Mouse (Mus musculus): ENCODE data around the gene Gfod1.

The Gfod1 gene

DNA sequence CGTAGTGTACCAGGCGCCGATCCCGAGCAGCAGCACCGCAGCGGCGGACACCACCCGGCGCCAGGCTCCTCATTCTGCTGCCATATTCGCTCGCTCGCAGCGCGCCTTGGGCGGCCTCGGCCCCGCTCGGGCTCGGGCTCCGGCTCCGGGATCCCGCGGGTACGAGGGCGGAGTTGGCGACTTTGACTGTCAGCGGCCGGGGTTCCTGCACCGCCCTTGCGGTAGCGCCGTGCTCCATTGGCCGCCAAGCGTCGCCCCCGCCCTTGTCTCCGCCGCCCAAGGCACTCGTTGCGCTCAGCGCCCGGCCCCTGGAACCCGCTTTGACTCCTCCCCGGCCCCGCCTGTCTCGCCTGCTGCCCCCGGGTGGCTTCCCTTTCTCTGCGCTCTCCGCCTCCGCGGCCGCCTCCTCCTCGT is at the start of gene Gfod1:
Gene Gfod1, minus strand, starts transcription at position 155 of the 414 bp plus-strand sequence.
- DNase-seq (ENCODE audit: low spot score in 2 of 2): peak; percentile 90 to 95

DNA sequence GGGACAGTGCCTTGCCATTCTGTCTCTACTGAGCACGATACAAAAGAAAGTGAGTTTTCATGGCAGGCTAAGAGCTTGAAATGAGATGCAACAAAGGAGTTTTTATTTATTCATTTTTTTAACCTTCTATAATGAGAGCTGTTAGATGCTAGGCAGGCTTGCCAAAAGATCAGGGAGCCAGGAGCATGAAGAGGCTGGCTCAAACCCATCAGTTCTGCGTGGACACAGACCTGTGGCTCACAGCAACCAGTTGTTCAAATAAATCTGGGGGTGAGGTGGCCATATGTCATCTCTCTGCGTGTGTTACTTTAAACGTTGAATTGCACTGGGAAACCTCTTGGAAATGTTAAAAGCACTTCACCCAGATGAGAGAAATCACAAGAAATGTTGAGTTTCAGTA is 49.4 kb upstream of the Gfod1 start:
- no peak for DNase-seq (ENCODE audit: low spot score in 2 of 2)

DNA sequence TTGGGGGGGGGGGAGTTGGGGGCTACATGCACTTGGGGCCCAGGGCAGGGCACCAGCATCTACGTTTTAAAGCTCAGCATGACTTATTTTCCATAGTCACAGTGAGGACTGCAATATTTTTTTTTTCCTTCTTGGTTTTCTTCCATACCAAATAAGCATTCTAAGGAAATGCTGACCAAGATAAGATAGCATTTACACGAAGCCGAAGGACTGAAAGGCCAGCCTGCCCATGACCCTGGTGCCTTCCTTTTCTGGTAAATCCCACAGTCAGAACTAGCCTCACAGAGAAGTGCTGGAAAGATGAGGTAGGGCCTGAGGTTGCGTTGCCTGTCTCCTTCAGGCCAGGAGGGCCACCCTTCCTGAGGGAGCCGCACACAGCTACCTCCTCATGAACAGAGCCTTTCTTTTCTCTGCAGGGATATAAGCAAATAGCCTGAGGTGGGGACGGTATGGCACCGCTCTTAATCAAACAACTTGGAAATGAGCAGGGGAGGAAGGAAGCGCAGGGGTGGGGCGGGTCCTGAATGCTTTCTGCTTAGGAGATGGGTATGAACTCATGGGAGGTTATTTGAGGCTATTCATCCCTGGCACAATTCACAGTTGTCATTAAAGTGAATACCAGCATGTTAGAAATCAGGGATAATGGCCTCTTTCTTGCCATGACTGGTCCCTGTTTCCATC is 46.7 kb upstream of the Gfod1 start:
- no peak for DNase-seq (ENCODE audit: low spot score in 2 of 2)

DNA sequence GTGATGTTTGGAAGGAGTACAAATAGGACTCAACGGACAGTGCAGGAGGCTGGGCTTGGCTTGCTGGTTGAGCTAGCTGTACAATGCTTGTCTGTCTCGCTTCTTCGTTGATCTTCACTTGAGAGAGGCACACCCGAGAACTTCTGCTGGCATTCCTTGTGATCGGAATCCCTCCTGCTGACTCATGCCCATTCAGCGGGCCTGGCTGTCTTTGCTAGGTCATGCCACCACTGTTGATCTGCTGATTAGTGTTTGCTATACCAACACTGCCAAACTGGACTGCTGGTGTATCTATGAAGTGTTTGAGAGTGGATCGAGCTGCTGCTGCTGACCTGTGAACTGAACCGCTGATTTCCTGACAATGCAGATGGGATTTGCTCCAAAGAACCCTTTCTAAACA is 45.4 kb upstream of the Gfod1 start:
- DNase-seq (ENCODE audit: low spot score in 2 of 2): no peak

DNA sequence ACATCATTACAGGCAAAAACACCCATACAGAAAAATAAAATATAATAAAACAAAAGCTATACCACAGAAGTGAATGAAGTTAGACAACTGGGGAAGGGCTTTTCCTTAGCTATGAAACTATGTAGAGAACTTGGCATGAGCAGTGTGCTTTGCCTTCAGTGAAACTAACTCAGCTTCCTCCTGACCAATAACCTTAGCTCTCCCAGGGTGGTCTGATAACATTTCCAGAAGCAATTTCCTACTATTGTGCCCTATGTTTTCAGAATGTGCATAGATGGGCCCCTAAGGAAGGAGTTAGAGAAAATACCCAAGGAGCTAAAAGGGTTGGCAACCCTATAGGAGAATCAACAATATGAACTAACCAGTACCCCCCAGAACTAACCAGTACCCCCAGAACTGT is 42.9 kb upstream of the Gfod1 start:
- DNase-seq (ENCODE audit: low spot score in 2 of 2): no peak

DNA sequence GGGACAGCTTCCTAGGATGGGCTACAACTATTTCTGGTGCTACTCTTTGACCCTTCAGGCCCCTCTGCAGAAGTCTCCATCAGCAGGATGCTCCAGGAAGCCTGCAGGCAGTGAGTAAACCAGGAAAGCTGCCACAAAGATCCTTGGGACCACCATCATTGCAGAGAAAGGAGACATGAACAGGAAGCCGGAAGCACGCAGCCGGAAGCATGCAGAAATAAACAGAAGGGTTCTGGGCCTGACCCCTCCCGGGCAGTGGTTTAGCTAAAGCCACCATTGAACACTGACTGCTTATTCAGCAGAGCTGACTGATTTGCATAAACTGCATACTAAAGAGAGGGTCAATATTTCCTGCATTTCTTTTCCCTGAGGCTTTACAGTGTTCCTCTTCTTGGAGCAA is 34.7 kb upstream of the Gfod1 start:
- peak in 1 of 2 experiments; percentile 14 for DNase-seq (ENCODE audit: low spot score in 2 of 2)

GRCm38 (mm10) chr13:43338001-43338400 is 34.0 kb upstream of the Gfod1 start:
- no peak for DNase-seq (ENCODE audit: low spot score in 2 of 2)

- no peak for DNase-seq (ENCODE audit: low spot score in 2 of 2)
These were observed 32.7 kb upstream of the Gfod1 start for GRCm38 (mm10) chr13:43336425-43337221.

DNA sequence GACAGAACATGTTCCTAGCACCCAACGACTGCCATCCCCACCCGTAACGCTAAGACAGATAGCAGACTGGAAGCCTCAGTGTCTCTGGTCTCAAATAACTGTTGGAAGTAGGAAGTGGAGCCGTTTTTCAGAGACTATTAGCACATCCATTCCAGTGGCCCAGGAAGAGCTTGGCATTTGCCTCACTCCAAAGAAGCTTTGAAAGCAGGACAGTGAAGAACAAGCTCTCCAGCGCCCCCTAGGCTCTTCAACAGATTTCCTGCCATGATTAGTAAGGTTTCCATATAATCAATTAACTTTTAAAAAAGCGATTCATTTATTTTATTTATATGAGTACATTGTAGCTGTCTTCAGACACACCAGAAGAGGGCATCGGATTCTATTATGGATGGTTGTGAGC is 28.6 kb upstream of the Gfod1 start:
- DNase-seq (ENCODE audit: low spot score in 2 of 2): no peak

DNA sequence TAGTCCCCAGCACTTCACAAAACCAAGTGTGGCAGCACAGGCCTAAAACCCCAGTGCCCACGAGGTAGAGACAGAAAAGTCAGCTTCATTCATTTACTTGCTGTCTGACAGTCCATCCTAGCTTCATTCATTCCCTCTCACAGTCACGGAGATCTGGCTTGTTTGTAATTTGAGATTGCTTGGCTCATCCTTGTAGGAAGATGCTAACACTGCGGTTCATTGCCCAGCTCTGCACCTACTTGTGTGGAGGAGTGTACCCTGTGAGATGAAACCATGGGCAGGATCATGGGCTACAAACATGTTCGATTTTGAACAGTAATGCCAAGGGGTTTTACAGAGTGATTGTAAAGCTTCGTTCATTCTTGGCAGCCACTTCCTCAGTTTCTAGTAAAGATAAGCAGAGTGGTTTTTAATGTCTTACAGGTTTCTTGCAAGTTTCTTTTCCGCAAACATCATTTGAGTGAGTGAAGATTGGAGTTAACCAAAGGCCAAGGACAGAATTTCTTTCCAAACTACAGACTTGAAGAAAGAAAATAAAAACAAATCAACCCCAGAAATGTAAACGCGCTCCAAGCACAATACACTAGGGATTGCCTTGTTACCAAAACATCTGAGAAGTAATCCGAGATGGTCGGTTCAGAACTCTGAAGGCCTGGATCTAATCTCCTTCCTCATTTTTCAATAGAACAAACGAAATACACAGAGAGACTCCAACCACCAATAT is 27.9 kb upstream of the Gfod1 start:
- no peak for DNase-seq (ENCODE audit: low spot score in 2 of 2)

DNA sequence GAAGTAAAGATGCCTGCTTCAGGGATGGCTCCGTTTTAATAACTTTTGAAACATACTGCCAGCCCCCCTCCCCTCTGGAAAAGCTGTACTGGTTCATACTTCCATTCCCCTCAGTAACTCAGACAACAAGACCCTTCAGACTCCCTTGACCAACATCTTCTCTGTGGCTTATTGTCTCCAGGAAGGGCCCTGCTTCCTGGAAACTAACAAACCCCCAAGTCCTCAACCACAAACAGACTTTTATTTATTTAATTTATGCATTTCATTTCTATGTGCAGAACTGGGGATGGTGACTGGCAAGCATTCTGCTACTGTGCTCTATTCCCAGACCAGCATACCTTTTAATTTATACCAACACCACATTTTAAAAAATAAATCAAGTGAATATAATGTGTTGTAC is 21.5 kb upstream of the Gfod1 start:
- DNase-seq (ENCODE audit: low spot score in 2 of 2): no peak

- DNase-seq (ENCODE audit: low spot score in 2 of 2): no peak
These were observed 17.5 kb upstream of the Gfod1 start for GRCm38 (mm10) chr13:43321492-43321891.

DNA sequence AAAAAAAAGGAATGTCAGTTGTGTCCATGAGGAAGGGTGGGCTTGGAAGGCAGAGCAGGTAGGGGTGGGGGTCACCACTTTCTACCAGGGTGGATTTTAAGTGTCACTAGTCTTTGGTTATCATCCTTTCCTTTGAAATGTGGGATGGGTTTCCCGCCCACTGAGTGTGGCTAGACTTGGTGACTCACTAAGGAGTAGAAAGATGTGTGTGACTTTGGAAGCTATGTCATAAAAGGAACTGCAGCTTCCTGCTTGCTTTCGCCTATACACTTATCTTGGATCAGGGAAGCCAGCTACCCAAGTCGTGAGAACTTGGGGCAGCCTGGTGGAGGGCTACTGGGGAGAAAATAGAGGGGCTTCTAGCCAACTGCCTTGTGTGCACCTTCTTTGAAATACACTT is 15.4 kb upstream of the Gfod1 start:
- DNase-seq (ENCODE audit: low spot score in 2 of 2): no peak

DNA sequence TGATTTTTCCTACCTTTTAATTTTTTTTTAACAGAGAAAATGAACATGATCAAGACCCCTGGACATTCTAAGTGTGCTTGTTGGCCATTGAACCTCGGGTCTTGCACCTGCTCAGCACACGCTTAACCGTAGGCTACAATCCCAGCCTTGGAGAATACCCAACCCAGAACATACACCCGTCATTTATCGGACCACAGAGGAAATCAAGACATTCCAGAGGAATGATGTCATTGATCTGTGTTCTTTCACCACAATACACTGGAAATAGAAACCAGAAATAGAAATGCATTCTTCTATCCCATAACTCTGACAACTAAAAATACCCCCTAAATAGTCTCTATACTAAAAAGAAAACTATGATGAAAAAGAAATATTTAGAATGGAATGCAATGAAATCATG is 13.4 kb upstream of the Gfod1 start:
- no peak for DNase-seq (ENCODE audit: low spot score in 2 of 2)

GRCm38 (mm10) chr13:43305181-43305924 is 1.4 kb upstream of the Gfod1 start:
- no peak for DNase-seq (ENCODE audit: low spot score in 2 of 2)

GRCm38 (mm10) chr13:43304700-43305099 is 728 bp upstream of the Gfod1 start:
- DNase-seq (ENCODE audit: low spot score in 2 of 2): peak; percentile 50 to 60

GRCm38 (mm10) chr13:43303161-43303965 is 609 bp downstream of the Gfod1 start:
- DNase-seq (ENCODE audit: low spot score in 2 of 2): peak; percentile 39 to 56

DNA sequence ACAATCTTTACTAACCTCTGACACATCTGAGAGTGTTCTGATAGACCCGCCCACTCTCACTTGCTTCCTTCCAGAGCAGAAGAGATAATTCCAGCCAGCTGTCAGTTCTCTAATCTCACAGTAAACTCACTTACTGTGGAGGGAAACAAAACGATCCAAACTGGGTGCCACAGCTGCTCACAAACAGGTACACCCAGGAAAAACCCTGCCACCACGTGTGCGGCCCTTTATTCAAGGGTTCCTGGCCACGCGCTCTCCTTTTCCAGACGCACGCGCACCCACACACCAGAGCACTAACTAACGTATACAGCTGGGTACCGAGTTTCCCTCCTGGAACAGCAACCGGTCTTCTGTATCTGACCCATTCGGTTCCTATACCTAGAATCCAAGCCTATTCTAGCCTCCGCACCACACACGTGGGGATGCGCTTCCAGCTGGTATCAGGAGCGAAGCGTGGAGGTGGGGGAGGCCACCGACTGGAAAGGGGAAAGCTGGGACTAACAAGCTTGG is 1.3 kb downstream of the Gfod1 start:
- no peak for DNase-seq (ENCODE audit: low spot score in 2 of 2)

DNA sequence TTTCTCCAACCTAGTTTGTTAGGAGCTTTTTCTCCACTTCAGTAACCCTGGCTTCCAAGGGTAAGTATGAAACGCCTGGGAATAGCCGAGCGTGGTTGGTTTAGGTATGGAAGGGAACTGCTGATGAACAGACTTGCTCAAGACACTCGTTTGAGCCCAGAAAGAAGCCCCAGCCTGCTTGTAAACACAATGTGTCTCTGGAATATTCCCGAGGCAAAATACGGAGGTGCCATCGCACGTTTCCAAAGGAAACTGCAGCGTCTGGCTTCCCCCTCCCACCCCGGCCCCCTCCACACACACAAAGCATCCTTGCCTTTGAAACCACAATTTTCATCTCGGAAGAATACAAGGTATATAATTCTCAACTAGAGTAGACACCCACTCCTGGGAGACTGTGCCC is 1.7 kb downstream of the Gfod1 start:
- DNase-seq (ENCODE audit: low spot score in 2 of 2): no peak

GRCm38 (mm10) chr13:43300906-43301305 is 3.1 kb downstream of the Gfod1 start:
- no peak for DNase-seq (ENCODE audit: low spot score in 2 of 2)

DNA sequence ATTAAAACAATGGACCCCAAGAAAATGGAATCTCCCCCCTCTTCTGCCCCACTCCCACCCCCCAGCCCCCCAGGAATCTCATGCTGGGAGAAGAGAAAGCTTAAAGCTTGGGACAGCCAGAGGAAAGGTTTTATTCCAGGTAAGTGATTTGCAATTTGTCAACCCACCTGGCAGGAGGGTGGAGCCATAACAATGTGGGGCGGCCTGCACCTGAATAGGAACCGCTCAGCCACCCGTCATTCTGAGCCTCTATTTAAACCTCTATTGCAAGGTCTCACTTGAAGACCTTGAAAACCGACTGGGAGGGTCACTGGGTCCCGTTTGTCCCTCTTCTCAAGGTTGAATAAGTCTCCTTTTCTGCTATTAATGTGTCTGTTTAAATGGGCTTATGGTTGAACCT is 3.6 kb downstream of the Gfod1 start:
- DNase-seq (ENCODE audit: low spot score in 2 of 2): no peak
